Mouse (Mus musculus) liver, postnatal 0 days (tissue): Measurements from ENCODE around the gene Trir. TPM values are rescaled to one million over a fixed set of nuclear protein-coding genes. Genes with fewer than 3 reads are reported as not detected.

Experiments
- ATAC-seq: fragments of 200-750 bp; cut with Nextera tagmentation; 2 replicates; pipeline ENCODE4 v1.8.0; 2017; ENCODE audit warnings: mild to moderate bottlenecking, moderate library complexity
- DNase-seq: peaks from one replicate; pipeline ENCODE4 v3.0.0-alpha.2; 2016
- H3K27ac ChIP-seq: fragments of 300-500 bp; sonication (generic); 2 replicates; pipeline ENCODE4 v1.5.1; 2014; ENCODE audit warnings: antibody characterized with exemption, moderate library complexity, mild to moderate bottlenecking, low read depth
- H3K27me3 ChIP-seq: fragments of 300-500 bp; sonication (generic); 2 replicates; pipeline ENCODE4 v1.6.1; 2014; ENCODE audit warnings: low read length, control low read depth, mixed read lengths; ENCODE audit not compliant: insufficient read depth
- H3K36me3 ChIP-seq: fragments of 300-500 bp; sonication (generic); replicated peaks from 2 replicates; pipeline ENCODE4 v1.6.1; 2014; ENCODE audit warnings: mild to moderate bottlenecking, control low read depth, low read length, moderate library complexity, mixed read lengths; ENCODE audit not compliant: insufficient read depth
- H3K4me1 ChIP-seq: fragments of 300-500 bp; sonication (generic); 2 replicates; pipeline ENCODE4 v1.6.1; 2014; ENCODE audit warnings: antibody characterized with exemption, mild to moderate bottlenecking, control low read depth; ENCODE audit not compliant: insufficient read depth
- H3K4me2 ChIP-seq: fragments of 300-500 bp; sonication (generic); 2 replicates; pipeline ENCODE4 v1.6.1; 2014; ENCODE audit warnings: low read depth, mild to moderate bottlenecking, low read length, moderate library complexity, mixed read lengths
- H3K4me3 ChIP-seq: fragments of 300-500 bp; sonication (generic); 2 replicates; pipeline ENCODE4 v1.5.1; 2014; ENCODE audit warnings: low read depth, low read length
- H3K9ac ChIP-seq: fragments of 300-500 bp; sonication (generic); replicated peaks from 2 replicates; pipeline ENCODE4 v1.6.1; 2014; ENCODE audit warnings: mild to moderate bottlenecking, moderate library complexity
- H3K9me3 ChIP-seq: fragments of 300-500 bp; sonication (generic); 2 replicates; pipeline ENCODE4 v1.6.1; 2016; ENCODE audit warnings: mild to moderate bottlenecking, control low read depth, low read length, mixed read lengths
- CTCF ChIP-seq: sonication (generic); IDR thresholded peaks from 2 replicates; pipeline ENCODE4 v1.5.1; 2016; ENCODE audit warnings: antibody characterized with exemption, low read depth
- EP300 ChIP-seq: IDR thresholded peaks from 2 replicates; pipeline ENCODE4 v1.6.1; 2016; ENCODE audit warnings: antibody characterized with exemption, low read depth, mild to moderate bottlenecking
- WGBS: fragments of 180-500 bp; shearing (Covaris S2); extraction: QIAGEN DNeasy Blood & Tissue Kit; methylation state at CpG from one replicate; pipeline ENCODE4 v1.1.7; 2014; ENCODE audit not compliant: insufficient replicate concordance; 5-methylcytosine and 5-hydroxymethylcytosine counted together
- polyA plus RNA-seq: library from polyadenylated mRNA; unstranded; fragments of >200 nt; fragmentation: Nextera tagmentation; extraction: Ambion mirVana; gene quantifications from 2 replicates; pipeline ENCODE4 v1.2.1, GENCODE M21; 2015

Gene Trir
- polyA plus RNA-seq, 1 experiment from 2014 or later: 63.0 TPM

- Histone ChIP-seq H3K27ac (peak overlapping the region; percentile 98), H3K9me3 (no peaks in the 10 kb centered on the region), H3K9ac (peak overlapping the region; percentile 68), H3K4me3 (peak overlapping the region; percentile 70; the same call in 1 of the 2 replicates), H3K27me3 (no peaks in the 10 kb centered on the region), H3K4me1 (peaks cover 74% of the 10 kb centered on the region), H3K4me2 (peak overlapping the region; percentile 96), H3K36me3 (no peaks in the 10 kb centered on the region)
- peak; percentile 64 for DNase-seq
- 35% methylated on average over 11 of the region's 11 CpGs for WGBS
- no peak for ATAC-seq
- TF ChIP-seq CTCF (no peak), EP300 (0 out of 2 replicates have a peak, but pooled peaks have one; percentile 10)
Observed at GRCm38 (mm10) chr8:84980622-84981358, 45.8 kb upstream of the Trir start.

DNA sequence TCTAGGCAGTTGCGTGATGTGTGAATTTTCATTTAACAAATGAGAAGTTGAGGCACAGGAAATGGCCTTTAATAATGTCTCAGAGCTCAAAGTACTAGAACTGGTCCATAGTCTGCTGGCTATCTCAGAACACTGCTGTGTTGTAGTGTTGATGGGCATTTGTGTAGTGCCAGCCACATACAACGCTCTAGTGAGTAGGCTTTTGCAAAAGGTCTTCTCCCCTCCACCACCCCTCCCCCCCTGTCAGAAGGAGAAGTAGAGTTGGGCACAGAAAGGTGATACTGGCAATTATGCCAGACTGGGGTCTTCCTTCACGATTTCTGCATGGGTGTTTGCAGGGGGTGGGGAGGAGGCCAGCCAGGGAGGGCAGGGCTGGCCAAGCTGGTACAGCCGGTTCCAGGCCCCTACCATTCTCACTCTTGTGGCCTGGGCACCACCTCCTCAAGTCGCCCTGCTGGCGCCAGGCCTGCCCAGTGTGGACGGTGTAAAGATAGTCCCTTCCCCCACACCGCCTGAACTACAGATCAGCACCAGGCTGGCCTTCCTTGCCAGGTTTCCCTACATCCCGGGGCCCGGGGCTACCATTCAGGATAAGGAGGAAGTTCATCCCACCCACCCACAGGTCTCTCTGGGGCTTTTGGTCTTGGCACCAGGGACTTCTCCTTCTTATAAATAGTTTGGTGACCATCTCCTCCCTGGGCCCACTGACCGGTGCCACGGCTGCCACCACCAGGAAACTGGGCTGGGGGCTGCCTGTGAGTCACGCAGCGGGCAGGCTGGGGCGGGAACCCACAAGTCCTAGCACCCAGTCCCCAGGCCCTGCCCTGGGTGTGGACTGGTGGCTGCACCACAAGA is 44.8 kb upstream of the Trir start:
- H3K9ac ChIP-seq: no peak overlapping the region; the same call in 1 of the 2 replicates
- ATAC-seq: no peak
- no peak overlapping the region for H3K4me3 ChIP-seq
- 61% methylated on average over 15 of the region's 15 CpGs for WGBS
- no peaks in the 10 kb centered on the region for H3K27me3 ChIP-seq
- peak overlapping the region; percentile 98 for H3K27ac ChIP-seq
- no peak overlapping the region for H3K4me2 ChIP-seq
- peaks cover 80% of the 10 kb centered on the region for H3K4me1 ChIP-seq
- TF ChIP-seq EP300: no peak
- TF ChIP-seq CTCF: no peak
- no peaks in the 10 kb centered on the region for H3K36me3 ChIP-seq
- H3K9me3 ChIP-seq: no peaks in the 10 kb centered on the region
- no peak for DNase-seq

GRCm38 (mm10) chr8:84982499-84983011 is 44.1 kb upstream of the Trir start:
- peak overlapping the region; percentile 98 for H3K27ac ChIP-seq
- H3K36me3 ChIP-seq: no peaks in the 10 kb centered on the region
- no peak for TF ChIP-seq CTCF
- no peak for TF ChIP-seq EP300
- H3K27me3 ChIP-seq: no peaks in the 10 kb centered on the region
- H3K4me3 ChIP-seq: no peak overlapping the region
- H3K9me3 ChIP-seq: no peaks in the 10 kb centered on the region
- WGBS: 19% methylated on average over 3 of the region's 3 CpGs
- no peak overlapping the region for H3K4me2 ChIP-seq
- ATAC-seq (no peak), DNase-seq (peak; percentile 41)
- peaks cover 83% of the 10 kb centered on the region for H3K4me1 ChIP-seq
- H3K9ac ChIP-seq: no peak overlapping the region; the same call in 1 of the 2 replicates

DNA sequence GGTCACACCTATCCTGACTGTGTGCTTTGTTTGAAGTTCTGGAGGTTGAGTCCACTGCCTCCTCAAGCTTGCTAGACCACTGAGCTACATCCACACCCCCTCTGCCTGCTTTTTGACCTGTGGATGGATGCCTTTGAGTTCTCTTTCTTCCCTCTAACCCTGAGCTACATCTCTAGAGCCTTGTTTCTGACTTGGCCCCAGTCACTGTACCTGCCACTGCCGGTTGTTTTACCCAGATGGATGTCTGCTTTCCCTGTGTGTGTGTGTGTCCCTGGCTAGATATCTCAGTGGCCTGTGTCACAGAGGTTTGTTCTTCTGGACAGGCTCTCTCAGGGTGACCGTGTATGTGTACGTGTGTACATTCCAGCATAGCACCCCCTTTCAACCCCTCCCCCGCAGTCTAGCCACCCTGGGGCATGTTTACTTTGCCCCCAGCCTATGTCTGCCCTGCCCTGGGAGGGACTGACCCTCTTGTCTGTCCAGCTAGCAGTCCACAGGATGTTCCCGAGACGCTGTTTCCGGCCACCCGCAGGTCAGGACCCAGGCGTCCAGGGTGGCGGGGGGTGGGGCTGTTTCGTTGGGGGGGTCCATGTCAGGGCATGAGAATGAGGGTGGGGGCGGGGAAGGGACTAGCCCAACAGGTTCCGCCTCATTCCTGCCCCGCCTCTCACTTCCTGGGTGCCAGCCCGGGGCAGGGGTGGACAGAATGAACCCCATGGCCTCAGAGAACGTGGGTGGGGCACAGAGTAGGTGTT is 42.2 kb upstream of the Trir start:
- peak overlapping the region; percentile 94 for H3K4me2 ChIP-seq
- peak overlapping the region; percentile 56 for H3K4me3 ChIP-seq
- ATAC-seq: peak; percentile 21
- H3K27ac ChIP-seq: peak overlapping the region; percentile 98
- 20% methylated on average over 14 of the region's 16 CpGs for WGBS
- H3K27me3 ChIP-seq: no peaks in the 10 kb centered on the region
- H3K4me1 ChIP-seq: peaks cover 79% of the 10 kb centered on the region
- peak; percentile 81 for DNase-seq
- no peak for TF ChIP-seq CTCF
- no peak for TF ChIP-seq EP300
- H3K9me3 ChIP-seq: no peaks in the 10 kb centered on the region
- no peaks in the 10 kb centered on the region for H3K36me3 ChIP-seq
- peak overlapping the region; percentile 76 for H3K9ac ChIP-seq

- H3K27me3 ChIP-seq: no peaks in the 10 kb centered on the region
- WGBS: 1% methylated on average over 23 of the region's 23 CpGs
- DNase-seq: peak; percentile 55
Observed at GRCm38 (mm10) chr8:84985049-84985683, 41.5 kb upstream of the Trir start.

More at GRCm38 (mm10) chr8:84985049-84985683, 41.5 kb upstream of the Trir start:
- Histone ChIP-seq H3K27ac (peak overlapping the region; percentile 98), H3K36me3 (no peaks in the 10 kb centered on the region), H3K9me3 (no peaks in the 10 kb centered on the region), H3K9ac (peak overlapping the region; percentile 76), H3K4me3 (peak overlapping the region; percentile 56), H3K4me1 (peaks cover 73% of the 10 kb centered on the region), H3K4me2 (peak overlapping the region; percentile 94)
- TF ChIP-seq CTCF (no peak), EP300 (no peak)
- ATAC-seq: no peak
